Mouse (Mus musculus): ENCODE results near the gene Rnls. TPM values are rescaled to one million over a fixed set of nuclear protein-coding genes. Genes with fewer than 3 reads are reported as not detected.
A peak's percentile ranks its signal among the peaks of the same experiment; 100 is the strongest.

Gene Rnls
- polyA plus RNA-seq, 1 experiment from 2014 or later: 1.1 TPM

GRCm38 (mm10) chr19:33148411-33148810 lies 243.7 kb downstream of the Rnls start:
- no peak overlapping the region for H3K4me3 ChIP-seq (replicated peaks)
- WGBS (ENCODE audit: insufficient replicate concordance): 54% methylated on average over 3 of the region's 3 CpGs
- H3K4me2 ChIP-seq: no peak overlapping the region
- H3K9me3 ChIP-seq (replicated peaks): no peaks in the 10 kb centered on the region
- H3K27ac ChIP-seq (replicated peaks): no peak overlapping the region
- H3K9ac ChIP-seq: no peak overlapping the region
- H3K27me3 ChIP-seq: no peaks in the 10 kb centered on the region
- no peaks in the 10 kb centered on the region for H3K4me1 ChIP-seq (replicated peaks)
- no peaks in the 10 kb centered on the region for H3K36me3 ChIP-seq (replicated peaks)
- no peak for ATAC-seq (ENCODE audit: insufficient read depth)

- Histone ChIP-seq H3K4me1 (replicated peaks) (no peaks in the 10 kb centered on the region), H3K27me3 (no peaks in the 10 kb centered on the region), H3K9ac (no peak overlapping the region), H3K36me3 (replicated peaks) (no peaks in the 10 kb centered on the region), H3K27ac (replicated peaks) (no peak overlapping the region), H3K4me2 (no peak overlapping the region), H3K4me3 (replicated peaks) (no peak overlapping the region), H3K9me3 (replicated peaks) (no peaks in the 10 kb centered on the region)
- ATAC-seq (ENCODE audit: insufficient read depth): no peak
- WGBS (ENCODE audit: insufficient replicate concordance): 61% methylated on average over 2 of the region's 2 CpGs
Measured at GRCm38 (mm10) chr19:33143198-33143597, 248.9 kb downstream of the Rnls start.

DNA sequence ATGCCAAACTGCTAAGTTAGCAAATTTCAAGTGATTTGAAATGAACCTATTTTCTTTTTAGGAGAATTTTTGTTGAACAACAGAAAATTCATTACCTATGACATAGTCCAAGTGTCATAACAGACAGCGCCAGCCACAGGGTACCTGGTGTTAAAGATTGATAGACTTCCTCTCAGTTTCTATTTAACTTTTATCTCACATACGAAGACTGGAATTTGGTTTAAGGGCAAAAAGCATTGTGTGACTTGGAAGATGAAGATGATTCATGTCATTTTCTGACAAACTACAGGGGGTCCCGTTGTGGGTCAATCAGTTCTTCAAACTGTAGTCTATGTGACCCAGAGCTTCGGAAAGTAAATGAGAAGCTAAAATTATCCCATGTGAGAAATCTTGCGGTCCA lies 254.8 kb downstream of the Rnls start:
- Histone ChIP-seq H3K4me1 (replicated peaks) (no peaks in the 10 kb centered on the region), H3K36me3 (replicated peaks) (no peaks in the 10 kb centered on the region), H3K4me3 (replicated peaks) (no peak overlapping the region), H3K9me3 (replicated peaks) (no peaks in the 10 kb centered on the region), H3K4me2 (no peak overlapping the region), H3K27me3 (no peaks in the 10 kb centered on the region), H3K27ac (replicated peaks) (no peak overlapping the region), H3K9ac (no peak overlapping the region)
- no peak for ATAC-seq (ENCODE audit: insufficient read depth)
- WGBS (ENCODE audit: insufficient replicate concordance): 61% methylated on average over 5 of the region's 5 CpGs

GRCm38 (mm10) chr19:33122611-33123226 lies 269.4 kb downstream of the Rnls start:
- no peak overlapping the region for H3K27ac ChIP-seq (replicated peaks)
- no peak overlapping the region for H3K4me2 ChIP-seq
- no peaks in the 10 kb centered on the region for H3K36me3 ChIP-seq (replicated peaks)
- H3K9ac ChIP-seq: no peak overlapping the region
- H3K27me3 ChIP-seq: no peaks in the 10 kb centered on the region
- no peaks in the 10 kb centered on the region for H3K4me1 ChIP-seq (replicated peaks)
- no peak overlapping the region for H3K4me3 ChIP-seq (replicated peaks)
- 57% methylated on average over 6 of the region's 6 CpGs for WGBS (ENCODE audit: insufficient replicate concordance)
- no peak for ATAC-seq (ENCODE audit: insufficient read depth)
- H3K9me3 ChIP-seq (replicated peaks): no peaks in the 10 kb centered on the region

DNA sequence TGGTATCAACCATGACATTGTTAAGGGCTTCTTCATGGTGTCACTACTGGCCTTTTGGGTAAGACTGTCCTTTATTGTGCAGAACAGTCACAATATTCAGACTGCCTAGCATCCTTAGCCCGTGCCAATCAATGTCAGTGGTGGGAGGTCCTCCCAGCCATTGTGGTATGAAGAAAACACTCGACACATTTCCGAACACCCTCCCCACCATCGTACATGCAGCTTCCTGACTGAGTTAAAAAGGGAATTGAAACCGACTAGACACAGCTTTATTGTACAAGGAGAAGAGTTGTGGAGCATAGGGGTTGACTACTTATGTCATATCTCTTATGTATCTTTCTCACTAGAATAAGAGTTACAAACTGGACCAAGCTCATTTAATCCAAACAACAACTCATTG lies 272.1 kb downstream of the Rnls start:
- no peak for ATAC-seq (ENCODE audit: insufficient read depth)
- 24% methylated on average over 5 of the region's 5 CpGs for WGBS (ENCODE audit: insufficient replicate concordance)
- Histone ChIP-seq H3K9me3 (replicated peaks) (no peaks in the 10 kb centered on the region), H3K4me1 (replicated peaks) (no peaks in the 10 kb centered on the region), H3K36me3 (replicated peaks) (no peaks in the 10 kb centered on the region), H3K4me2 (no peak overlapping the region), H3K4me3 (replicated peaks) (no peak overlapping the region), H3K27me3 (no peaks in the 10 kb centered on the region), H3K9ac (no peak overlapping the region), H3K27ac (replicated peaks) (no peak overlapping the region)

DNA sequence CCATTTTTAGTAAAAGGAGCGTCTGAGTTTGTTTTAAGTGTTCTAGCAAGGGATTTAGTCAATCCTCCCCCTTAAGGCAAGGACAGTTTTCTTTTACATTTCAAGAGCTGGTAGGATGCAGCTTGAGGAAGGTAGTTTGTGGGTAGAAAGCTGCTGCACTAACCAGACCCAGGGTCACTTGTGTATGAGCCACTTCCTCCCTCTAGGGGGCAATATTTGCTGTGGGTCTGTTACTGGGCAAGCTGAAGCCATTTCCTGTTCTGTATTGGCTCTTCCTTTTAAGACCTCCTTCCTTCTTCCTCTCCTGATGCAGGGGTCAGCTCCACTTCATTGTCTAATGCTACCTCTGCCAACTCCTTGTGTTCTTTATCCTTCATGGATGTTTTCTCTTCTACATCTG lies 273.2 kb downstream of the Rnls start:
- ATAC-seq (ENCODE audit: insufficient read depth): no peak
- H3K9ac ChIP-seq: no peak overlapping the region
- 61% methylated on average over 1 of the region's 1 CpGs for WGBS (ENCODE audit: insufficient replicate concordance)
- H3K4me1 ChIP-seq (replicated peaks): no peaks in the 10 kb centered on the region
- H3K4me3 ChIP-seq (replicated peaks): no peak overlapping the region
- no peaks in the 10 kb centered on the region for H3K9me3 ChIP-seq (replicated peaks)
- H3K4me2 ChIP-seq: no peak overlapping the region
- no peaks in the 10 kb centered on the region for H3K27me3 ChIP-seq
- no peak overlapping the region for H3K27ac ChIP-seq (replicated peaks)
- H3K36me3 ChIP-seq (replicated peaks): no peaks in the 10 kb centered on the region

- H3K9ac ChIP-seq: no peak overlapping the region
Measured at GRCm38 (mm10) chr19:33114631-33115295, 277.3 kb downstream of the Rnls start.

GRCm38 (mm10) chr19:33113746-33114145 lies 278.3 kb downstream of the Rnls start:
- Histone ChIP-seq H3K4me3 (replicated peaks) (no peak overlapping the region), H3K9me3 (replicated peaks) (no peaks in the 10 kb centered on the region), H3K4me1 (replicated peaks) (no peaks in the 10 kb centered on the region), H3K9ac (no peak overlapping the region), H3K4me2 (no peak overlapping the region), H3K36me3 (replicated peaks) (no peaks in the 10 kb centered on the region), H3K27me3 (no peaks in the 10 kb centered on the region), H3K27ac (replicated peaks) (no peak overlapping the region)
- no peak for ATAC-seq (ENCODE audit: insufficient read depth)
- WGBS (ENCODE audit: insufficient replicate concordance): 68% methylated on average over 7 of the region's 7 CpGs

More at GRCm38 (mm10) chr19:33114631-33115295, 277.3 kb downstream of the Rnls start:
- no peaks in the 10 kb centered on the region for H3K9me3 ChIP-seq (replicated peaks)
- no peak overlapping the region for H3K4me2 ChIP-seq
- ATAC-seq (ENCODE audit: insufficient read depth): no peak
- no peak overlapping the region for H3K4me3 ChIP-seq (replicated peaks)
- H3K4me1 ChIP-seq (replicated peaks): no peaks in the 10 kb centered on the region
- H3K27ac ChIP-seq (replicated peaks): no peak overlapping the region
- WGBS (ENCODE audit: insufficient replicate concordance): 54% methylated on average over 8 of the region's 8 CpGs
- H3K36me3 ChIP-seq (replicated peaks): no peaks in the 10 kb centered on the region
- no peaks in the 10 kb centered on the region for H3K27me3 ChIP-seq

DNA sequence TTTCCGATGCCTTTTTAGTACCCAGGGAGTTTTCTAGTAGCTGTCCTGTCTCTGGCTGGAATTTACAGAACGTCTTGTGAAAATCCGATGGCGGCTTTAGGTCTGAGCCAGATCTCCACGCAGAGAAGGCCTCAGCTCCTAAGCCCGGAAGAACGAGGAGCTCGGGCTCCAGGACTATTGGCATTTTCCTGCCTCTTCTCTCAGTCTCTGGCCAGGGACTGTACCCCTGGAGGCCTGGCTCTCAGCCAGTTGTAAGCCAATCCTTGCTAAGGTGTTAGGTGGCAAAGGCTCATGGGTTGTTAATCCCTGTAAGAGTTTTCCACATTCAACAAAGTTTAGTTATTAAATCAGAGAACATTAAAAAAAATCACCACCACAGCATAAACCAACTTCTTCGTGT lies 281.7 kb downstream of the Rnls start:
- no peaks in the 10 kb centered on the region for H3K27me3 ChIP-seq
- no peaks in the 10 kb centered on the region for H3K36me3 ChIP-seq (replicated peaks)
- H3K4me3 ChIP-seq (replicated peaks): no peak overlapping the region
- ATAC-seq (ENCODE audit: insufficient read depth): no peak
- no peak overlapping the region for H3K27ac ChIP-seq (replicated peaks)
- H3K4me2 ChIP-seq: no peak overlapping the region
- WGBS (ENCODE audit: insufficient replicate concordance): 78% methylated on average over 9 of the region's 9 CpGs
- no peaks in the 10 kb centered on the region for H3K9me3 ChIP-seq (replicated peaks)
- no peaks in the 10 kb centered on the region for H3K4me1 ChIP-seq (replicated peaks)
- H3K9ac ChIP-seq: no peak overlapping the region

GRCm38 (mm10) chr19:33109941-33110371 lies 282.1 kb downstream of the Rnls start:
- Histone ChIP-seq H3K9ac (no peak overlapping the region), H3K4me1 (replicated peaks) (no peaks in the 10 kb centered on the region), H3K36me3 (replicated peaks) (no peaks in the 10 kb centered on the region), H3K4me3 (replicated peaks) (no peak overlapping the region), H3K4me2 (no peak overlapping the region), H3K9me3 (replicated peaks) (no peaks in the 10 kb centered on the region), H3K27me3 (no peaks in the 10 kb centered on the region), H3K27ac (replicated peaks) (no peak overlapping the region)
- 45% methylated on average over 6 of the region's 6 CpGs for WGBS (ENCODE audit: insufficient replicate concordance)
- 0 out of 2 replicates have a peak, but pooled peaks have one; percentile 7 for ATAC-seq (ENCODE audit: insufficient read depth)

DNA sequence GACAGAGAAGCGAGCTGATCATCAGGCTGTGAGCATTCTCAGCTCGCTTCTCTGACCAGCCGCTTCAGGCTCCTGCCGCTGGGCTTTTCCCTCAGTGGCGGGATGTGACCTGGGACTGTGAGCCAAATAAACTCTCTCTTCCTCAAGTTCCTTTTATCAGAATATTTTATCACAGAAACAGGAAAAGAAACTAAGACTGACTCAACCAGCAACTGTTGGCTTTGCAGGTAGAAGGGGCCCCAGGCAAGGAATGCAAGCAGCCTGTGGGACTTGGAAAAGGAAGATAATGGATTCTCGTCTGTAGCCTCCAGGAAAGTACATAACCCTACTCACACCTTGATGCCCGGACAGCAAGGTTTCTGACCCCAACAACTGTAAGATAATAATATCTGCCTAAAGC lies 283.0 kb downstream of the Rnls start:
- no peaks in the 10 kb centered on the region for H3K36me3 ChIP-seq (replicated peaks)
- no peak overlapping the region for H3K27ac ChIP-seq (replicated peaks)
- no peak overlapping the region for H3K9ac ChIP-seq
- H3K4me1 ChIP-seq (replicated peaks): no peaks in the 10 kb centered on the region
- H3K4me3 ChIP-seq (replicated peaks): no peak overlapping the region
- no peaks in the 10 kb centered on the region for H3K9me3 ChIP-seq (replicated peaks)
- H3K4me2 ChIP-seq: no peak overlapping the region
- WGBS (ENCODE audit: insufficient replicate concordance): 39% methylated on average over 7 of the region's 7 CpGs
- ATAC-seq (ENCODE audit: insufficient read depth): no peak
- no peaks in the 10 kb centered on the region for H3K27me3 ChIP-seq

DNA sequence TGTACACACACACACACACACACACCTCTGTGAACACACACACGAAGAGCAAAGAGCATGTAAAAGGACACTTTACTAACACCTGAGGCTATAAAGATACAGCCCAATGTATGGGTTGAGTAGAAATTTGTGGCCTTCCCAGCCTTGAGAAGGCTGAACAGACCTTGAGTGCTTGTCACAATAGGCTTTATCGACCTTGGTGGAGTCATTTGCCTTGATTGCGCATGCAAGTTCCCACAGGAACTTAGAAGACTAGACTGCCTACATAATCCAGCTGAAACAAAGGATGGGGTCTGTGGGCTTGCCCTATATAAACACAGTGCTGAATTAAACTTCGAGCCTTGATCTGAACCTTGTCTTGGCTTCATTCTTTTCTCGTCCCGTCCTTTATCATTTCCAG lies 288.2 kb downstream of the Rnls start:
- Histone ChIP-seq H3K9ac (no peak overlapping the region), H3K27me3 (no peaks in the 10 kb centered on the region), H3K4me3 (replicated peaks) (no peak overlapping the region), H3K36me3 (replicated peaks) (no peaks in the 10 kb centered on the region), H3K4me1 (replicated peaks) (peaks cover 22% of the 10 kb centered on the region), H3K9me3 (replicated peaks) (no peaks in the 10 kb centered on the region), H3K27ac (replicated peaks) (no peak overlapping the region), H3K4me2 (no peak overlapping the region)
- ATAC-seq (ENCODE audit: insufficient read depth): no peak
- 67% methylated on average over 6 of the region's 6 CpGs for WGBS (ENCODE audit: insufficient replicate concordance)
